Mouse (Mus musculus): ENCODE measurements around the gene Rpl31.

The Rpl31 gene

GRCm38 (mm10) chr1:39407108-39407507 lies 39.5 kb downstream of the Rpl31 start:
- no peak for DNase-seq

DNA sequence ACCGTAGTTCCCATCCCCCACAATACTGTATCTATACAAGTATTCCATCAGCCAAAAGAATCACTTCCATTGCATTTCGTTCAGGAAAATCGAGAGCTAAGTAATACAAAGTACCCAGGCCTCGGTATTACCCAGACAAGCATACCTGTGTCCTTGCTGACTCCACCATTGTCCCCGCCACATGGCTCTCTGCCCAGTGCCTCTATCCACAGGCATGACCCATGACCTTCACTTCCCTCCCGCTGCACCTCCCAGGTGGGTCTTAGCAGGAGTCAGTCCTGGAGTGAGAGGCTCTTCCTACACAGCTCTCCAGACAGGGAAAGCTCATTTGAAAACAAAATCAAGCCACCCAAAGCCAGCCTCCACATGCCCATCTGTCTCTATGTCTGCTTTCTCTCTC lies 40.5 kb downstream of the Rpl31 start:
- no peak for DNase-seq

DNA sequence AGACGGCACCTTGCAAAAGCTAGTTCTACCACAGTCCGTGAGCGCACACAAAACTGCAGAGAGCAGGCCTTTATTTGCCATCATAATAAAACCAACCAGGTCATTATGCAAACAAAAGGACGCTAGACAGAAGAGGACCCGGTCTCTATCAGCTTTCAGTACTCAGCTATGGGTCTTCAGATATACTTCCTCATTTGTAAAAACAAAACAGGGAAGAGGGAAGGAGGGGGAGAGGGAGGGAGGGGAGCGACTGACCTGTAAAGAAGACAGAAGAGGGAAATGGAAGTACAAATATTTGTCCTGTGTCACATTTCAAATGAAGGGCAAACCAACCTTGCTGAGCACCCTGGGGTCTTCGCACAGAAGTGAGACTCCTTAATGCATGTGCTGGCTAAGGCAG lies 41.0 kb downstream of the Rpl31 start:
- no peak for DNase-seq

DNA sequence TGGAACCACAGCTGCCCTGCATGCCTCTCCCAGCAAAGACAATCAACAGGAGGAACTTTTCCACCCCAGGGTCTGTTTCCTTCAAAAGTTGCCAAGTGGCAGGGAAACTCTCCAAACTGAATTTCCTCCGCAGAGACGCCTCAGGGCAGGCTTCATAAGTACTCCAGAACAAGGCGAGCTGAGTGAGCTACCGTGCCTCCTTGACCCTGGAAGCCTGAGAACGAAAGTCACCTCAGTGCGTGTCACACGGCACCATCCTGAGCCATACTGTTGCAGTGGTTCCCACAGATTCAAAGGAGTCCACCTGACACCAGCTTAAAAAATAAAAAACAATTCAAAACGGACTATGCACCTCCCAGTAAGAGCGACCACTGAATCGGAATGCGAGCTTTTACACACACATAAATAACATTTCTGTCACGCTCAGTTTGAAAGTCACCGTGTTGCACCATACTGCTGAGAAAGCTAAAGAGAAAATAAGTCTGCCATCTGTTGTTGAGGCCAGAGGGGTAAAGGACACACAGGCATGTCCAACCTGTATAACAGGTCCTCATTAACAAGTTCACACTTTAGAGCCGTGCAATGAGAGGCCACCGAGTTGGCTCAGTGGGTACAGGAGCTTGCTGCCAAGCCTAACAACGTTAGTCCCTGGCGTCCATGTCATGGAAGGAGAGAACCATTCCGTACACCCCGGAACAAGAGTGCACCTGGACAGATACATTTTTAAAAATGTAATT lies 42.6 kb downstream of the Rpl31 start:
- DNase-seq = no peak

- DNase-seq = peak in 1 of 2 experiments; percentile 40
Observed at GRCm38 (mm10) chr1:39417817-39418216, 50.2 kb downstream of the Rpl31 start.

DNA sequence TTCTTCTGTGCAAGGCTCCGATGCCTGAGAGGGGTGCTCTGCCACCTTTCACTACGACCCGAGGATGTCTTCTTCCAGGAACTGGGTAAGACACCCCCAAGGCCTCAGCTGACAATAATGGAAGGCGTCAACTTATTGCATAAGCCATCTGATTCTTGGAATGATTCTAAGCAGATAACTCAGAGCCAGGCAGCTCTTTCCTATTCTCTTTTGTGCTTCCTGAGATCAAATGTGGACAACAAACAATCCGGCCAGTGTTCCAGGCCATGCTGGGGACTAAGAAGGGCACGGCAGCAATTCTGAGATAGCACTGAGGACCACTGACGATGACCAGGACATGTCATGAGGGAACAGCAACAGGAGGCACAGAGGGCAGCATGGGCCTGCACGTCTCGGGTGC lies 51.2 kb downstream of the Rpl31 start:
- DNase-seq = no peak

DNA sequence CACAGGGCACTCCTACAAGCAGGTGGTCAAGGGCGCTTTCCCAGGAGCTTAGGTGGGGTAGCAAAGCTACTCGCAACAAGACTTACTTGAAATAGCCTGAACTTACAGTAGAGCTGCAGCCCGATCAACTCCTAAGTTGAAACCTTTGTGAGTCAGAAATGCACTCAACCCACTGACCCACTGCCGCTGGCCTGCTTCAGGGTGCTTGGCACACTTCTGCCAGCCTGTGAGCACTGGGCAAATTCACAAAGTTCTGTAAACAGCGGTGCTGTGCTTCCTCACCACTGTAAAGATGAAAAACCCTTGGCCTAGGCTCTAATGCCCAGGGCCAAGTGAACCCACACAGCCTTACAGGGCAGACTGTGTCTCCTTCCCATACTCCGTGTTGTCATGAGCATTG lies 53.3 kb downstream of the Rpl31 start:
- no peak for DNase-seq

Data from cerebellum, postnatal 14 days (tissue).